ENCODE assay signal across 29 mouse cellular contexts in the genomic region with DNA sequence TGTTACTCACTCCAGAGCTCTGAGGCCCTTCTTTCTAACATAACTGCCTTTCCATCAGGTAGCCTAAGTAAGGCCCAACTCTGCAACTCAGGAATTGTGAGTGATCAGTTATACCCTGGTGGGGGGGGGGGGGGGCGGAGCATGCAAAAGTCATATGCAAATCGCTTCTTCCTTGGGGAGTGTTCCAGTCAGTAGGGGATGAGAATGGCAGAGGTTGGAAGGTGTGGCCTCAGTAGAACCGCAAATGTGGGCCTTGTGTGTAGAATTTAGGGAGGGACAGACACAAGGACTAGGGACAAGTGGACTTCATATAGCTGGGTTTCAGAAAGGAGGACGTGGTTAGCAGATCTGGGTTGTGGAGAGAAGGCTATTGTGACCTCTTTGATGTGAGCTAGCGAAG. TPM values are rescaled to one million over a fixed set of nuclear protein-coding genes. Genes with fewer than 3 reads are reported as not detected.
"Had no signal": no experiment of that assay in that cellular context is flagged by ENCODE, and none has a peak within 500 bp of the region (broad histone marks: within the 10 kb centered on the region; RNA-seq: fewer than 3 reads in every experiment).

No protein-coding gene starts in this region.

- H3K4me2 ChIP-seq: heart, embryonic 12.5 days; hindbrain, embryonic 12.5 days; hindbrain, embryonic 14.5 days; intestine, embryonic 15.5 days; limb, embryonic 12.5 days; liver, embryonic 11.5 days; liver, embryonic 13.5 days; liver, embryonic 15.5 days had no signal

- H3K27ac ChIP-seq: heart, embryonic 10.5 days; hindbrain, embryonic 10.5 days; hindbrain, embryonic 12.5 days; hindbrain, embryonic 14.5 days; intestine, embryonic 15.5 days; layer of hippocampus, adult 2 months; limb, embryonic 10.5 days; limb, embryonic 12.5 days; liver, embryonic 13.5 days; liver, embryonic 15.5 days had no signal

- H3K9me3 ChIP-seq: heart, embryonic 10.5 days; heart, embryonic 12.5 days; hindbrain, embryonic 10.5 days; hindbrain, embryonic 12.5 days; intestine, embryonic 15.5 days; limb, embryonic 10.5 days; limb, embryonic 12.5 days; liver, embryonic 13.5 days; liver, embryonic 15.5 days had no signal

- H3K36me3 ChIP-seq: heart, embryonic 10.5 days; heart, embryonic 12.5 days; hindbrain, embryonic 10.5 days; hindbrain, embryonic 12.5 days; intestine, embryonic 15.5 days; limb, embryonic 10.5 days; limb, embryonic 12.5 days; liver, embryonic 13.5 days; liver, embryonic 15.5 days had no signal

- ATAC-seq: hindbrain, embryonic 16.5 days; inflammation-experienced regulatory T-cells, adult 6 months; intestine, embryonic 15.5 days; intestine, postnatal 0 days had no signal

- H3K4me1 ChIP-seq: heart, embryonic 10.5 days; intestine, embryonic 15.5 days; limb, embryonic 10.5 days; limb, embryonic 12.5 days; liver, embryonic 13.5 days; liver, embryonic 15.5 days had no signal

- DNase-seq: gastrocnemius, postnatal 14 days; gastrocnemius, postnatal 36 days; heart, adult 11 months; heart, postnatal 10 days; heart, postnatal 4 days; kidney, adult 18-20 months; kidney, adult 8-10 months; kidney, postnatal 10 days; kidney, postnatal 25 days; kidney, postnatal 4 days; layer of hippocampus, postnatal 36 days; liver, embryonic 13.5 days; lung, adult 18-20 months had no signal

- H3K4me3 ChIP-seq: heart, embryonic 10.5 days; heart, embryonic 12.5 days; hindbrain, embryonic 10.5 days; hindbrain, embryonic 12.5 days; intestine, embryonic 15.5 days; layer of hippocampus, adult 2 months; limb, embryonic 10.5 days; limb, embryonic 12.5 days; liver, embryonic 13.5 days; liver, embryonic 15.5 days had no signal

- H3K9ac ChIP-seq: heart, embryonic 12.5 days; hindbrain, embryonic 12.5 days; hindbrain, embryonic 14.5 days; intestine, embryonic 15.5 days; limb, embryonic 12.5 days; liver, embryonic 13.5 days; liver, embryonic 15.5 days had no signal

- H3K27me3 ChIP-seq: hindbrain, embryonic 12.5 days; intestine, embryonic 15.5 days; limb, embryonic 12.5 days; liver, embryonic 13.5 days; liver, embryonic 15.5 days had no signal

RNA-seq across cellular contexts. Expression of gene Hrh2, which starts 23.3 kb away (rescaled TPM):
- total RNA-seq: gastrocnemius, postnatal 14 days had no signal
- polyA plus RNA-seq: heart, embryonic 12.5 days; kidney, embryonic 14.5 days; kidney, embryonic 16.5 days; limb, embryonic 12.5 days had no signal
